32 mouse cellular contexts compared by ENCODE assay signal in genomic region chrX:134238266-134238665, GRCm38 (mm10). TPM values are rescaled to one million over a fixed set of nuclear protein-coding genes. Genes with fewer than 3 reads are reported as not detected.
"Had no signal": no experiment of that assay in that cellular context is flagged by ENCODE, and none has a peak within 500 bp of the region (broad histone marks: within the 10 kb centered on the region; RNA-seq: fewer than 3 reads in every experiment).

No protein-coding gene starts in this region.

- H3K27ac ChIP-seq: intestine, embryonic 15.5 days; kidney, embryonic 15.5 days; limb, embryonic 10.5 days; limb, embryonic 13.5 days; liver, embryonic 14.5 days; macrophage; midbrain, embryonic 10.5 days; midbrain, embryonic 13.5 days; neural tube, embryonic 13.5 days had no signal

- H3K4me1 ChIP-seq: intestine, embryonic 15.5 days; kidney, embryonic 15.5 days; limb, embryonic 10.5 days; limb, embryonic 13.5 days; megakaryocyte, embryonic 14.5 days; midbrain, embryonic 10.5 days; midbrain, embryonic 13.5 days; neural tube, embryonic 13.5 days had no signal

- H3K9me3 ChIP-seq: intestine, embryonic 15.5 days; kidney, embryonic 15.5 days; limb, embryonic 10.5 days; limb, embryonic 13.5 days; megakaryocyte, embryonic 14.5 days; midbrain, embryonic 10.5 days; midbrain, embryonic 13.5 days; neural tube, embryonic 13.5 days had no signal

- H3K4me3 ChIP-seq: intestine, embryonic 15.5 days; kidney, embryonic 15.5 days; limb, embryonic 10.5 days; limb, embryonic 13.5 days; megakaryocyte, embryonic 14.5 days; midbrain, embryonic 10.5 days; midbrain, embryonic 13.5 days; myocyte; neural tube, embryonic 13.5 days had no signal

- DNase-seq: kidney, adult 11 months; kidney, adult 8-10 months; kidney, postnatal 14 days; kidney, postnatal 4 days; liver; liver, postnatal 0 days; lung, embryonic 14.5 days; retina, postnatal 1 day; right cerebral cortex, postnatal 25 days had no signal

- H3K27me3 ChIP-seq: intestine, embryonic 15.5 days; limb, embryonic 13.5 days; megakaryocyte, embryonic 14.5 days; midbrain, embryonic 13.5 days; neural tube, embryonic 13.5 days had no signal

- H3K36me3 ChIP-seq: intestine, embryonic 15.5 days; limb, embryonic 13.5 days; midbrain, embryonic 10.5 days; midbrain, embryonic 13.5 days; neural tube, embryonic 13.5 days had no signal

RNA-seq across cellular contexts. Expression of gene Nox1, which starts 16.5 kb away (rescaled TPM):
- total RNA-seq: layer of hippocampus, adult 18-20 months; layer of hippocampus, postnatal 14 days; monocyte, adult 5-6 weeks had no signal
- polyA plus RNA-seq: kidney, embryonic 15.5 days; limb, embryonic 10.5 days; macrophage; midbrain, embryonic 10.5 days; neural tube, embryonic 13.5 days; testis, adult 2 months had no signal

RNA-seq across cellular contexts. Expression of gene Arl13a, which starts 51.0 kb away (rescaled TPM):
- total RNA-seq: layer of hippocampus, adult 18-20 months; layer of hippocampus, postnatal 14 days; left cerebral cortex, adult 8-10 months; left cerebral cortex, postnatal 14 days; monocyte, adult 5-6 weeks; neutrophil, adult 5-6 weeks had no signal
- polyA plus RNA-seq: intestine, embryonic 15.5 days; kidney, embryonic 15.5 days; limb, embryonic 10.5 days; limb, embryonic 13.5 days; liver, embryonic 14.5 days; liver, postnatal 0 days; lung, embryonic 14.5 days; lung, postnatal 0 days; macrophage; midbrain, embryonic 10.5 days; midbrain, embryonic 13.5 days; midbrain, embryonic 16.5 days; myocyte; neural tube, embryonic 13.5 days; small intestine, adult 2 months; spleen, adult 2 months; stomach, embryonic 16.5 days had no signal

RNA-seq across cellular contexts. Expression of gene Tmem35a, which starts 56.8 kb away (rescaled TPM):
- total RNA-seq: monocyte, adult 5-6 weeks; neutrophil, adult 5-6 weeks had no signal
- polyA plus RNA-seq: macrophage had no signal
